Mouse (Mus musculus) bone marrow macrophage, adult 2 months (primary cell): ENCODE measurements around the gene Xiap. TPM values are rescaled to one million over a fixed set of nuclear protein-coding genes. Genes with fewer than 3 reads are reported as not detected.

Experiments
- H3K27ac ChIP-seq: 2 replicates; pipeline ENCODE4 v1.5.1; 2012; ENCODE audit warnings: low read depth, low read length; ENCODE audit not compliant: insufficient read depth
- H3K4me1 ChIP-seq: 2 replicates; pipeline ENCODE4 v1.6.1; 2012; ENCODE audit warnings: low read length; ENCODE audit not compliant: control insufficient read depth, insufficient read depth
- H3K4me3 ChIP-seq: 2 replicates; pipeline ENCODE4 v1.5.1; 2012; ENCODE audit warnings: mild to moderate bottlenecking, low read length, moderate library complexity; ENCODE audit not compliant: insufficient read depth
- CTCF ChIP-seq: IDR thresholded peaks from 2 replicates; pipeline ENCODE4 v1.5.1; 2012; ENCODE audit warnings: low read depth, mild to moderate bottlenecking, low read length, moderate library complexity
- POLR2A ChIP-seq: IDR thresholded peaks from 2 replicates; pipeline ENCODE4 v1.6.1; 2012; ENCODE audit warnings: mild to moderate bottlenecking, low read depth, low read length, borderline replicate concordance
- polyA plus RNA-seq: library from polyadenylated mRNA; stranded (reverse); fragments of >200 nt; gene quantifications from 2 replicates; pipeline ENCODE4 v1.2.4, GENCODE M21; 2012; ENCODE audit not compliant: missing spikeins, insufficient read depth, insufficient read length

Xiap gene
- polyA plus RNA-seq, 1 experiment: 61.6 TPM

- TF ChIP-seq CTCF (no peak), POLR2A (no peak)
- no peaks in the 10 kb centered on the region for H3K4me1 ChIP-seq
- no peak overlapping the region for H3K27ac ChIP-seq
- no peak overlapping the region for H3K4me3 ChIP-seq
These were observed 20.0 kb upstream of the Xiap start for GRCm38 (mm10) chrX:42039481-42039880.

DNA sequence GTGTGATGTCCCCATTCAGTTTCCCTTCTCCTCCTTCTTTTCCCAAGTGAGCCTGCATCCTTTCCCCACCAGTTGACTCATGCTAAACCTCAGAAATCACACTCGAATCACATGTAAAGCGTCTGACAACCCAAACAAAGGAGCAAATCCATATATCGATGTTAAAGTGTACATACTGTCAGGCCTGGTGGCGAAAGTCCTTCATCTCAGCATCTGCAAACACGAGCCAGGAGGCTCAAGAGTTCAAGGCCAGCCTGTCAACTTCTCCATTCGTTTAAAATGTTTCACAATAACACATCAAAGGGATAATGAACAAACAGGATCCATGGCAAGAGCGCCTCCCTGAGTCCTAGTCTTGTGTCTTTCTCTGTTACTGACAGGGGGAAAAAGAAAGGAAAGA is 14.5 kb upstream of the Xiap start:
- Histone ChIP-seq H3K4me1 (no peaks in the 10 kb centered on the region), H3K4me3 (no peak overlapping the region), H3K27ac (no peak overlapping the region)
- TF ChIP-seq POLR2A: no peak
- no peak for TF ChIP-seq CTCF

- Histone ChIP-seq H3K27ac (no peak overlapping the region), H3K4me1 (peaks cover 2% of the 10 kb centered on the region; the same call in 1 of the 2 replicates), H3K4me3 (no peak overlapping the region)
- TF ChIP-seq POLR2A: no peak
- TF ChIP-seq CTCF: no peak
These were observed 8.5 kb upstream of the Xiap start for GRCm38 (mm10) chrX:42050652-42051643.

GRCm38 (mm10) chrX:42057012-42057411 is 2.5 kb upstream of the Xiap start:
- peak overlapping the region; percentile 75 for H3K27ac ChIP-seq
- H3K4me1 ChIP-seq: peaks cover 25% of the 10 kb centered on the region
- no peak for TF ChIP-seq CTCF
- no peak overlapping the region for H3K4me3 ChIP-seq

- TF ChIP-seq CTCF (no peak), POLR2A (no peak)
- H3K4me3 ChIP-seq: no peak overlapping the region
- H3K27ac ChIP-seq: peak overlapping the region; percentile 75
These were observed 1.6 kb upstream of the Xiap start for GRCm38 (mm10) chrX:42057873-42058272.

DNA sequence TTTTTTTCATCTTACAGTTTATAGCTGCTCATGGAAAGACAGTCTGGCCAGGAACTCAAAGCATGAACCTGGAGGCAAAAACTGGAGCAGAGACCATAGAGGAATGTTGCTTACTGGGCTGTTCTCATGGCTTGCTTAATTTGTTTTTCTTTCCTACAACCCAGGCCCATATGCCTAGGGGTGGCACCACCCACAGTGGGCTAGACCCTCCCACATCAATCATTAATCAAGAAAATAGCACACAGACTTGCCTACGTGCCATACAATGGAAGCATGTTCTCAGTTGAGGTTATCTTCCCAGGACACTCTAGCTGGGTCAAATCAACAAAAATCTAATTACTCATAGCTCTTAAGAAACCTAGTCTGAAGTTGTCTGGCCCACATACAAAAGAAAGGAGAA is 4.1 kb downstream of the Xiap start:
- H3K27ac ChIP-seq: no peak overlapping the region

More at GRCm38 (mm10) chrX:42057873-42058272, 1.6 kb upstream of the Xiap start:
- peaks cover 25% of the 10 kb centered on the region for H3K4me1 ChIP-seq

GRCm38 (mm10) chrX:42065086-42065485 is 5.6 kb downstream of the Xiap start:
- no peak overlapping the region for H3K27ac ChIP-seq
- TF ChIP-seq POLR2A: no peak
- no peak for TF ChIP-seq CTCF
- peaks cover 11% of the 10 kb centered on the region for H3K4me1 ChIP-seq
- H3K4me3 ChIP-seq: no peak overlapping the region

More for the DNA sequence above, 4.1 kb downstream of the Xiap start:
- Histone ChIP-seq H3K4me1 (peaks cover 17% of the 10 kb centered on the region), H3K4me3 (no peak overlapping the region)
- TF ChIP-seq POLR2A (no peak), CTCF (no peak)

DNA sequence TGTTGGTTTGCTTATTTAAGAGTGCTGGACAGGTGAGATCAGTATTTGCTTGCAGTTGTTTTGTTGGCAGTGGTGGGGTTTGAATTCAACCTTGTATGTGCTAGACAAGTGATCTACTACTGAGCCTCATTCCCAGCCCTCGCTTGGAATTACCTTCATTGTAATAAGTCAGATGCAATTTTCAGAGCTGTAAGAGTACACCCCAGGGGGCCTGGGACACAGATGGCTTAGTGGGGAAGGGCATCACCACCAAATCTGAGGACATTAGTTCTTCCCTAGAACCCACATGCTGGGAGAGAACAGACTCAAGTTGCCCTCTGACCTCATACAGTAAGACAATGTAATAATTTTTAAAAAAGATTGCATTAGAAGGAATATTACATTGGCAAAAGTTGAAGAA is 7.3 kb downstream of the Xiap start:
- H3K4me1 ChIP-seq: peaks cover 10% of the 10 kb centered on the region
- H3K4me3 ChIP-seq: no peak overlapping the region
- no peak overlapping the region for H3K27ac ChIP-seq
- TF ChIP-seq CTCF (no peak), POLR2A (no peak)

DNA sequence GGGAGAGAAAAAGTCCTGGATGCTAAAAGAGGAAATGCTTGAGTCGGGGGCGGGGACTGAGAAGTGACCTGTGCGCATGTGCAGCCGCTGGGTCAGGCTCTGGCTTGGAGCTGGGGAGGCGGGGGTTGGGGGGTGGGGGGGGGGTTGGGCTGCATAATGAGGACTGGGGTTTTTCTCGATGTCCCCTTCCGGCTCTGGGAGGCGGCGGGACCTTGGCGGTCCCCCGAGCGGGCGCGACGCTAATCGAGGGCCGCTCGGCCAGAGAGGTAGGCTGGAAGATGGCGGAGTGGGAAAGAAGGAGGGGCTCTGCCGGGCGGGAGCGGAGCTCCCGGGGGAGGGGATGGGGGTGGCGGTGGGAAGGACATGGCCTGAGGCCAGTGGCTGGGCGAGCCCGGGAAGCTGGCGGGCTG is 8.3 kb downstream of the Xiap start:
- peak overlapping the region; percentile 56 for H3K4me3 ChIP-seq
- H3K4me1 ChIP-seq: peaks cover 10% of the 10 kb centered on the region
- TF ChIP-seq POLR2A (no peak), CTCF (no peak)
- H3K27ac ChIP-seq: peak overlapping the region; percentile 93

DNA sequence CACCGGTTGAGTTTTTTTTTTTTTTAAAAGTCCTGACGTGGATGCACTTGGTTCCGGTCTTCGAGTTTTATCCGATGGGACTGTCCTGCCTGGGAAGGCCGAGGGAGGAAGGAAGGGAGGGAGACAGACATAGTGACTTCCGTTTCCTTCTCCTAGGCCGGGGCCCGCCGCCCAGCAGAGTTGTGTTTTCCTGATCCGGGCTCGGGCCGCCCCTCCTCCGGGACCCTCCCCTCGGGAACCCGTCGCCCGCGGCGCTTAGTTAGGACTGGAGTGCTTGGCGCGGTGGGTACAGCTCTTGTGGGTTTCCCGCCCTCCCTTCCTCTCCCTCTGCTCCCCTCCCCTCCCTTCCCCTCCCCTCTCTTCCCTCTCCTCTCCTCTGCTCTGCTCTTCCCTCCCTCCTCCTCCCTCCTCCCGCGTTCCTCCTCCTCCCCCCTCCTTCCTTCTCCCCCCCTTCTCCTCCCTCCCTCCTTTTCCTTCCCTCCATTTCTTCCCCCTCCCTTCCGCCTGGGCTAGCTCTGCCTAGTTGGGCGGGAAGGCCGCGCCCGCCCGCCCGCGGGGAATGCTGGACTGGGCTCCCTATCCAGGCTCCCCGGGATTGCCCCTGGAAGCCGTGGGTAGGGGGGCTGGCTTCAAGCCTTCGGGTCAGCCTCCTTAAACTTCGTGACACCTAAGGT is 8.9 kb downstream of the Xiap start:
- H3K27ac ChIP-seq: peak overlapping the region; percentile 93
- no peak for TF ChIP-seq CTCF
- TF ChIP-seq POLR2A: no peak
- peak overlapping the region; percentile 56 for H3K4me3 ChIP-seq
- H3K4me1 ChIP-seq: peaks cover 10% of the 10 kb centered on the region
